Mouse (Mus musculus) stomach, embryonic 14.5 days (tissue): ENCODE data around the gene Olfr259. TPM values are rescaled to one million over a fixed set of nuclear protein-coding genes. Genes with fewer than 3 reads are reported as not detected.

Experiments used
- ATAC-seq: fragments of 200-750 bp; cut with Nextera tagmentation; 2 replicates; pipeline ENCODE4 v1.8.0; 2017; ENCODE audit warnings: low read depth, moderate TSS enrichment; ENCODE audit not compliant: insufficient number of reproducible peaks, insufficient read depth, low FRiP score
- H3K27ac ChIP-seq: fragments of 300-500 bp; sonication (generic); 2 replicates; pipeline ENCODE4 v1.5.1; 2014; ENCODE audit warnings: mild to moderate bottlenecking, low read length, moderate library complexity, mixed read lengths
- H3K27me3 ChIP-seq: fragments of 300-500 bp; sonication (generic); 2 replicates; pipeline ENCODE4 v1.6.1; 2014; ENCODE audit warnings: low read length, control low read depth, mixed read lengths; ENCODE audit not compliant: control insufficient read depth, insufficient read depth
- H3K36me3 ChIP-seq: fragments of 300-500 bp; sonication (generic); 2 replicates; pipeline ENCODE4 v1.6.1; 2014; ENCODE audit warnings: mild to moderate bottlenecking, control low read depth, low read length, moderate library complexity, mixed read lengths; ENCODE audit not compliant: control insufficient read depth, insufficient read depth
- H3K4me1 ChIP-seq: fragments of 300-500 bp; sonication (generic); 2 replicates; pipeline ENCODE4 v1.6.1; 2014; ENCODE audit warnings: low read length, control low read depth, mixed read lengths; ENCODE audit not compliant: control insufficient read depth, insufficient read depth
- H3K4me2 ChIP-seq: fragments of 300-500 bp; sonication (generic); replicated peaks from 2 replicates; pipeline ENCODE4 v1.6.1; 2014; ENCODE audit warnings: low read depth, low read length, control low read depth
- H3K4me3 ChIP-seq: fragments of 300-500 bp; sonication (generic); 2 replicates; pipeline ENCODE4 v1.5.1; 2014; ENCODE audit warnings: low read depth, low read length, control low read depth
- H3K9ac ChIP-seq: fragments of 300-500 bp; sonication (generic); replicated peaks from 2 replicates; pipeline ENCODE4 v1.6.1; 2014; ENCODE audit warnings: low read depth, mild to moderate bottlenecking, control low read depth, low read length, moderate library complexity, mixed read lengths
- H3K9me3 ChIP-seq: fragments of 300-500 bp; sonication (generic); 2 replicates; pipeline ENCODE4 v1.6.1; 2016; ENCODE audit warnings: low read depth, low read length, control low read depth; ENCODE audit not compliant: control insufficient read depth
- WGBS: fragments of 180-500 bp; shearing (Covaris S2); extraction: QIAGEN DNeasy Blood & Tissue Kit; methylation state at CpG from one replicate; pipeline ENCODE4 v1.1.7; 2014; 5-methylcytosine and 5-hydroxymethylcytosine counted together
- polyA plus RNA-seq: library from polyadenylated mRNA; unstranded; fragments of >200 nt; fragmentation: Nextera tagmentation; extraction: Ambion mirVana; gene quantifications from 2 replicates; pipeline ENCODE4 v1.2.1, GENCODE M21; 2014

The Olfr259 gene
- not detected in 2 replicates for polyA plus RNA-seq

DNA sequence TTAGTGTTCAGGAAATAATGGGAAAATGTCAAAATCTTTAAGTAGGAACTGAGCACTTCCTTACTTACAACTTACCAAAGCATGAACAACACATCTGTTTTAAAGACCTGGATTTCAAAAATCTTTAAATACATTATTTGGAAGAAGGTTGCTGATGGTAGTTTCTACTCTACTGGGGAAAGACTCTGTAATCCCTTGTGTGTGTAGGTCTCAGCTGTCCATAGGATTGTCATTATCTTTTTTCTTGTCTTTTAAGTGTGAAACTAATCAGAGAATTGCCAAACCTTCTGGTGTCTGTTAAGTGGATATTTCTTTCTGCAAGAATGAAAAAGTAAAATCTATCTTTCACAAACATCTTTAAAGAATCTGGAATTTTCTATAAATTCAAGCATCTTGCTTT is at the start of gene Olfr259:
TSS of gene Olfr259 (minus strand) at position 101 of the 400 bp plus-strand sequence.
- H3K4me1 ChIP-seq = no peaks in the 10 kb centered on the region
- H3K9ac ChIP-seq = no peak within 1 kb of the TSS
- H3K4me2 ChIP-seq = no peak within 1 kb of the TSS
- H3K9me3 ChIP-seq = no peaks in the 10 kb centered on the region
- H3K27me3 ChIP-seq = no peaks in the 10 kb centered on the region
- no peak within 1 kb of the TSS for H3K4me3 ChIP-seq
- H3K36me3 ChIP-seq = no peaks in the 10 kb centered on the region
- no peak for ATAC-seq
- no peak within 1 kb of the TSS for H3K27ac ChIP-seq

- no peaks in the 10 kb centered on the region for H3K27me3 ChIP-seq
- H3K4me3 ChIP-seq = no peak within 1 kb of the TSS
- no peak within 1 kb of the TSS for H3K9ac ChIP-seq
- no peak for ATAC-seq
- no peak within 1 kb of the TSS for H3K4me2 ChIP-seq
- H3K27ac ChIP-seq = no peak within 1 kb of the TSS
- H3K4me1 ChIP-seq = no peaks in the 10 kb centered on the region
- H3K36me3 ChIP-seq = no peaks in the 10 kb centered on the region
- no peaks in the 10 kb centered on the region for H3K9me3 ChIP-seq
These were observed 38.2 kb upstream of the Olfr259 start, which contains the start of gene Olfr1111 for GRCm38 (mm10) chr2:87152524-87152923. Gene Olfr1111, minus strand, starts transcription at chr2:87152624.

- H3K4me1 ChIP-seq = no peaks in the 10 kb centered on the region
- no peaks in the 10 kb centered on the region for H3K27me3 ChIP-seq
- no peak within 1 kb of the TSS for H3K4me3 ChIP-seq
- no peak within 1 kb of the TSS for H3K4me2 ChIP-seq
- no peaks in the 10 kb centered on the region for H3K9me3 ChIP-seq
- WGBS = 80% methylated on average over 1 of the region's 1 CpGs
- no peaks in the 10 kb centered on the region for H3K36me3 ChIP-seq
- no peak within 1 kb of the TSS for H3K9ac ChIP-seq
- no peak for ATAC-seq
- H3K27ac ChIP-seq = no peak within 1 kb of the TSS
These were observed 25.8 kb upstream of the Olfr259 start, which contains the start of gene Olfr1110 for GRCm38 (mm10) chr2:87140200-87140599. Gene Olfr1110, minus strand, starts transcription at chr2:87140300.

GRCm38 (mm10) chr2:87095908-87096307 is 18.5 kb downstream of the Olfr259 start, which contains the start of gene Olfr1109:
Gene Olfr1109, minus strand, starts transcription at chr2:87096008.
- H3K4me2 ChIP-seq = no peak within 1 kb of the TSS
- ATAC-seq = no peak
- no peaks in the 10 kb centered on the region for H3K27me3 ChIP-seq
- no peaks in the 10 kb centered on the region for H3K4me1 ChIP-seq
- H3K9me3 ChIP-seq = no peaks in the 10 kb centered on the region
- H3K27ac ChIP-seq = no peak within 1 kb of the TSS
- H3K4me3 ChIP-seq = no peak within 1 kb of the TSS
- no peak within 1 kb of the TSS for H3K9ac ChIP-seq
- 80% methylated on average over 1 of the region's 1 CpGs for WGBS
- no peaks in the 10 kb centered on the region for H3K36me3 ChIP-seq

DNA sequence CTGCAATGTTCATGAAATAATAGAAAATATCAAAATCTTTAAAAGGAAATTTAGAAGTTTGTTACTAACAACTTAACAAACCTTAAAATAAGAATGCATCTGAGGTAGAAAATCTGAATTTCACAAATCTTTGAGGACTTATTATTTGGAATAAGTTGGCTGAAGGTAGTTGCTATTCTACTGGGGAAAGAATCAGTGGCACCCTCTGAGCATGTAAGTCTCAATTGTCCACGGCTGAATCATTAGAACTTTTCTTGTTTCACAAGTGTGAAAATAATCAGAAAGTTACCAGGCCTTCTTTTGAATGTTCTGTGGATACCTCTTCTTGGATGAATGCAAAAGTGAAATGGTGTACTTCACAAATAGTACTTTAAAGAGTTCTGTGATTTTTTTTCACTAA is 38.6 kb downstream of the Olfr259 start, which contains the start of gene Olfr1107:
TSS of gene Olfr1107 (minus strand) at position 101 of the 400 bp plus-strand sequence.
- no peak within 1 kb of the TSS for H3K4me2 ChIP-seq
- no peaks in the 10 kb centered on the region for H3K4me1 ChIP-seq
- H3K36me3 ChIP-seq = no peaks in the 10 kb centered on the region
- no peak for ATAC-seq
- H3K9me3 ChIP-seq = no peaks in the 10 kb centered on the region
- H3K9ac ChIP-seq = no peak within 1 kb of the TSS
- H3K27ac ChIP-seq = no peak within 1 kb of the TSS
- 88% methylated on average over 1 of the region's 1 CpGs for WGBS
- H3K4me3 ChIP-seq = no peak within 1 kb of the TSS
- no peaks in the 10 kb centered on the region for H3K27me3 ChIP-seq

Other genes with a start within 250 kb of the Olfr259 start
- gene Gm13723, start 239.8 kb downstream of the Olfr259 start, polyA plus RNA-seq = not detected in 2 replicates
- gene Olfr1097, start 222.4 kb downstream of the Olfr259 start, polyA plus RNA-seq = not detected in 2 replicates
- not detected in 2 replicates for gene Olfr1098, start 190.0 kb downstream of the Olfr259 start, polyA plus RNA-seq
- gene Olfr1099, start 153.9 kb downstream of the Olfr259 start, polyA plus RNA-seq = not detected in 2 replicates
- not detected in 2 replicates for gene Olfr1100, start 134.6 kb downstream of the Olfr259 start, polyA plus RNA-seq
- not detected in 2 replicates for gene Olfr1101, start 123.3 kb downstream of the Olfr259 start, polyA plus RNA-seq
- gene Olfr1102, start 116.2 kb downstream of the Olfr259 start, polyA plus RNA-seq = not detected in 2 replicates
- gene Olfr1104, start 87.5 kb downstream of the Olfr259 start, polyA plus RNA-seq = not detected in 2 replicates
- not detected in 2 replicates for gene Olfr1105, start 78.0 kb downstream of the Olfr259 start, polyA plus RNA-seq
- gene Olfr1106, start 62.3 kb downstream of the Olfr259 start, polyA plus RNA-seq = not detected in 2 replicates
- not detected in 2 replicates for gene Olfr1107, start 38.8 kb downstream of the Olfr259 start, polyA plus RNA-seq
- gene Olfr1109, start 18.6 kb downstream of the Olfr259 start, polyA plus RNA-seq = not detected in 2 replicates
- gene Olfr1110, start 25.7 kb upstream of the Olfr259 start, polyA plus RNA-seq = not detected in 2 replicates
- not detected in 2 replicates for gene Olfr1111, start 38.1 kb upstream of the Olfr259 start, polyA plus RNA-seq
- not detected in 2 replicates for gene Olfr1112, start 73.2 kb upstream of the Olfr259 start, polyA plus RNA-seq
- not detected in 2 replicates for gene Olfr1113, start 94.4 kb upstream of the Olfr259 start, polyA plus RNA-seq
- gene Olfr1115, start 133.4 kb upstream of the Olfr259 start, polyA plus RNA-seq = not detected in 2 replicates
- gene Olfr1116, start 153.0 kb upstream of the Olfr259 start, polyA plus RNA-seq = not detected in 2 replicates
- gene Olfr1118, start 193.0 kb upstream of the Olfr259 start, polyA plus RNA-seq = not detected in 2 replicates
- gene Olfr1120, start 240.2 kb upstream of the Olfr259 start, polyA plus RNA-seq = not detected in 2 replicates